Mouse (Mus musculus): ENCODE measurements around the gene Stx1b.

DNA sequence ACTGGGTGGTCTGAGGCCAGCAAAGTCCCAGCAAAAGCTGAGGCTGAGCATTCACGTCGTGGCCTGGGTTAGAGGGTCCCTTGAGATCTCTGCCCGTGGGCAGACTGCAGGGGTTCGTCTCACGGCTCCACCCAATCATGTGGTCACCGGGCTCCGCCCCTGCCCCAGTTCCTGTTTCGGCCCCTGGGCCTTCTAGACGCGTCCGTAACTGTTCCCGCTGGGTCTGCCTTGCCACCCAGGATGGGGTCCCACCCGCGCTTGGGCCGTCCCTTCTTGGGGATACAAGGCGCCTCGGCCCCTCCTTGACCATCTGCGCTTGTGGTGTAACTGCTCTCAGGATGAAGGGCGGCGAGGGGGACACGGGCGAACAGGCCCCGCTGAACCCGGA, 54.7 kb downstream of the Stx1b start, which contains the start of gene Orai3:
- no peak for TF ChIP-seq POLR2A (IDR thresholded peaks at IDR 0.05; ENCODE audit: borderline replicate concordance, extremely low read depth, insufficient read depth, insufficient read length, poor library complexity, severe bottlenecking)
- TF ChIP-seq CTCF (IDR thresholded peaks at IDR 0.05; ENCODE audit: borderline replicate concordance, extremely low read depth, insufficient read depth, insufficient read length) = no peak

Measured in brain, embryonic 14.5 days (tissue).